Mouse (Mus musculus) heart, postnatal 0 days (tissue): ENCODE results near the gene Pagr1a.

Experiments
- CTCF ChIP-seq: IDR thresholded peaks from 2 replicates; pipeline ENCODE4 v1.5.1; 2016; ENCODE audit warnings: antibody characterized with exemption, control low read depth, low read depth
- EP300 ChIP-seq: IDR thresholded peaks from 2 replicates; pipeline ENCODE4 v1.6.1; 2016; ENCODE audit warnings: antibody characterized with exemption, low read depth

DNA sequence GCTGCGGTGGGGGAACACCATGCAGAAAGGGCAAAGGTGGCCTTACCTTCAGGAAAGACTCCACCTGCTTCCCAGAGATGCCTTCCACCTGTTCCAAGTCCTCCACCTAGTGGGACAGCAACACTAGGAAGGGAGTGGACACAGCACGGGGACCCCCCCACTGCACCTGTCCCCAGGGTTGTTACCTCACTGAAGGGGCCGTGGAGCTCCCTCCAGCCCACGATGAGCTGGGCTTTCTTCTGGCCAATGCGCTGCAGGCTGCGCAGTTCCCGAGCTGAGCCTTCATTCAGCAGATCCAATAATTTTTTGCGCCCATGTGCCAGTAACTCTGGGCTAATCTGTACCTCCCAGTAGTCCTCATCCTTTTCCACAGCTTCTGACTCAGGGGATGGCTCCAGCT, 10.7 kb upstream of the Pagr1a start:
- no peak for TF ChIP-seq CTCF
- TF ChIP-seq EP300, result no peak
